In genomic region chr6:65818039-65818747, GRCm38 (mm10) we compare ENCODE assay signal across 16 mouse cellular contexts. TPM values are rescaled to one million over a fixed set of nuclear protein-coding genes. Genes with fewer than 3 reads are reported as not detected.
DNase-seq lines count a peak whose midpoint lies in the region; ATAC-seq lines count a peak whose summit lies in the region.
"Had no signal": no experiment of that assay in that cellular context is flagged by ENCODE, and none has a peak within 500 bp of the region (broad histone marks: within the 10 kb centered on the region; RNA-seq: fewer than 3 reads in every experiment).

No protein-coding gene starts in this region.

- ATAC-seq in frontal cortex, adult (ENCODE audit: low TSS enrichment) = peak; percentile 94
- peak; percentile 84 for ATAC-seq in inflammation-experienced regulatory T-cells, adult 6 months
- no peak for ATAC-seq in intestine, embryonic 16.5 days
- ATAC-seq in kidney, embryonic 14.5 days (ENCODE audit: low FRiP score, low TSS enrichment) = no peak
- ATAC-seq: liver, embryonic 12.5 days had no signal

- WGBS in intestine, embryonic 16.5 days = 75% methylated on average over 4 of the region's 4 CpGs
- WGBS in kidney, embryonic 14.5 days = 80% methylated on average over 4 of the region's 4 CpGs

- no peak for DNase-seq in frontal cortex, postnatal 10 days (ENCODE audit: low spot score in 2 of 2)
- peak; percentile 18 for DNase-seq in CD4-positive, CD25-positive, alpha-beta regulatory T cell, adult 2 months (ENCODE audit: low read depth, low spot score)
- DNase-seq in cerebellum, adult 18-20 months = peak; percentile 30 to 45
- no peak for DNase-seq in ovary, postnatal 36 days (ENCODE audit: low spot score)
- DNase-seq: B cell, adult 2 months; kidney, adult 2 months; lung, postnatal 14 days; midbrain, embryonic 14.5 days had no signal

- H3K9me3 ChIP-seq in intestine, embryonic 16.5 days (ENCODE audit: control insufficient read depth, low read length) = no peaks in the 10 kb centered on the region
- no peaks in the 10 kb centered on the region for H3K9me3 ChIP-seq in kidney, embryonic 14.5 days (ENCODE audit: control insufficient read depth, low read length)
- H3K9me3 ChIP-seq: liver, embryonic 12.5 days; stomach, embryonic 15.5 days had no signal

- no peak overlapping the region for H3K27ac ChIP-seq in intestine, embryonic 16.5 days (ENCODE audit: low read length)
- no peak overlapping the region for H3K27ac ChIP-seq in kidney, embryonic 14.5 days (ENCODE audit: low read depth, low read length)
- H3K27ac ChIP-seq: left cerebral cortex, adult 2 months; liver, embryonic 12.5 days; stomach, embryonic 15.5 days had no signal

- no peak overlapping the region for H3K9ac ChIP-seq in intestine, embryonic 16.5 days (ENCODE audit: low read depth, low read length)
- no peak overlapping the region for H3K9ac ChIP-seq in kidney, embryonic 14.5 days (ENCODE audit: low read depth, low read length)
- H3K9ac ChIP-seq: liver, embryonic 12.5 days; stomach, embryonic 15.5 days had no signal

- H3K36me3 ChIP-seq in intestine, embryonic 16.5 days (ENCODE audit: control insufficient read depth, insufficient read depth, low read length) = no peaks in the 10 kb centered on the region
- no peaks in the 10 kb centered on the region for H3K36me3 ChIP-seq in kidney, embryonic 14.5 days (ENCODE audit: control insufficient read depth, insufficient read depth, low read length)
- H3K36me3 ChIP-seq: liver, embryonic 12.5 days; stomach, embryonic 15.5 days had no signal

- H3K4me2 ChIP-seq in intestine, embryonic 16.5 days (ENCODE audit: low read depth, low read length) = no peak overlapping the region
- H3K4me2 ChIP-seq in kidney, embryonic 14.5 days (replicated peaks; ENCODE audit: low read depth, low read length) = no peak overlapping the region
- H3K4me2 ChIP-seq: heart, embryonic 11.5 days; liver, embryonic 12.5 days; stomach, embryonic 15.5 days had no signal

- H3K4me3 ChIP-seq in intestine, embryonic 16.5 days (ENCODE audit: low read length) = no peak overlapping the region
- no peak overlapping the region for H3K4me3 ChIP-seq in kidney, embryonic 14.5 days (ENCODE audit: low read length)
- H3K4me3 ChIP-seq: left cerebral cortex, adult 2 months; liver, embryonic 12.5 days; stomach, embryonic 15.5 days had no signal

- no peaks in the 10 kb centered on the region for H3K4me1 ChIP-seq in intestine, embryonic 16.5 days (ENCODE audit: control insufficient read depth, insufficient read depth, low read length)
- H3K4me1 ChIP-seq in kidney, embryonic 14.5 days (ENCODE audit: control insufficient read depth, insufficient read depth, low read length) = no peaks in the 10 kb centered on the region
- H3K4me1 ChIP-seq: liver, embryonic 12.5 days; stomach, embryonic 15.5 days had no signal

- H3K27me3 ChIP-seq in intestine, embryonic 16.5 days (replicated peaks; ENCODE audit: control insufficient read depth, insufficient read depth, low read length) = no peaks in the 10 kb centered on the region
- H3K27me3 ChIP-seq in kidney, embryonic 14.5 days (ENCODE audit: control insufficient read depth, insufficient read depth, low read length) = no peaks in the 10 kb centered on the region
- H3K27me3 ChIP-seq: liver, embryonic 12.5 days; stomach, embryonic 15.5 days had no signal

RNA-seq across cellular contexts. Expression of gene Prdm5, which starts 39.4 kb away (rescaled TPM):
- polyA plus RNA-seq in inflammation-experienced regulatory T-cells, adult 6 months (2017; shearing (Covaris generic)) = 1 to 10 TPM; 1.5 to 4.7 (median 4.4) TPM
- 9.1 and 9.2 TPM in 2 replicates for polyA plus RNA-seq in intestine, embryonic 16.5 days (2015; fragmentation: Nextera tagmentation; extraction: Ambion mirVana)
- 19.8 and 21.9 TPM in 2 replicates for polyA plus RNA-seq in kidney, embryonic 14.5 days (2014; fragmentation: Nextera tagmentation; extraction: Ambion mirVana)

Comparison
In these comparisons a context has a peak if more than half of its experiments do, and no peak if none do; other contexts are left out.
1. ATAC-seq: peak in frontal cortex, adult (single experiment) and inflammation-experienced regulatory T-cells, adult 6 months (single experiment); none in intestine, embryonic 16.5 days (single experiment) and kidney, embryonic 14.5 days (single experiment).
2. DNase-seq: peak in CD4-positive, CD25-positive, alpha-beta regulatory T cell, adult 2 months (single experiment) and cerebellum, adult 18-20 months (2 of 2); none in frontal cortex, postnatal 10 days (0 of 2) and ovary, postnatal 36 days (single experiment).